Mouse (Mus musculus): ENCODE data around the gene Zfp61. TPM values are rescaled to one million over a fixed set of nuclear protein-coding genes. Genes with fewer than 3 reads are reported as not detected.

Zfp61 gene
- 18.7 and 21.7 TPM in 2 replicates for polyA plus RNA-seq (2015; fragmentation: Nextera tagmentation; extraction: Ambion mirVana)

GRCm38 (mm10) chr7:24300771-24301282 lies at the start of gene Zfp61:
Gene Zfp61 (minus strand): TSS chr7:24301232.
- peak within 1 kb of the TSS; percentile 83 for H3K4me2 ChIP-seq (ENCODE audit: low read depth, low read length)
- 3% methylated on average over 13 of the region's 13 CpGs for WGBS
- H3K9me3 ChIP-seq (ENCODE audit: control insufficient read depth, low read length), result no peaks in the 10 kb centered on the region
- H3K4me3 ChIP-seq (ENCODE audit: low read length), result peak within 1 kb of the TSS; percentile 85
- H3K36me3 ChIP-seq (ENCODE audit: control insufficient read depth, insufficient read depth, low read length), result peaks cover 7% of the 10 kb centered on the region; the same call in 1 of the 2 replicates
- no peaks in the 10 kb centered on the region for H3K27me3 ChIP-seq (replicated peaks; ENCODE audit: control insufficient read depth, insufficient read depth, low read length)
- H3K4me1 ChIP-seq (ENCODE audit: control insufficient read depth, insufficient read depth, low read length), result peaks cover 11% of the 10 kb centered on the region; the same call in 1 of the 2 replicates
- peak; percentile 73 for ATAC-seq
- peak within 1 kb of the TSS; percentile 37; the same call in 1 of the 2 replicates for H3K27ac ChIP-seq (ENCODE audit: low read length)
- peak within 1 kb of the TSS; percentile 65; the same call in 1 of the 2 replicates for H3K9ac ChIP-seq (ENCODE audit: low read depth, low read length)

- no peak within 1 kb of the TSS for H3K4me3 ChIP-seq (ENCODE audit: low read length)
- no peak within 1 kb of the TSS for H3K9ac ChIP-seq (ENCODE audit: low read depth, low read length)
- H3K9me3 ChIP-seq (ENCODE audit: control insufficient read depth, low read length), result no peaks in the 10 kb centered on the region
- WGBS, result 48% methylated on average over 6 of the region's 6 CpGs
- no peak for ATAC-seq
- H3K4me2 ChIP-seq (ENCODE audit: low read depth, low read length), result no peak within 1 kb of the TSS
- peaks cover 3% of the 10 kb centered on the region; the same call in 1 of the 2 replicates for H3K27me3 ChIP-seq (replicated peaks; ENCODE audit: control insufficient read depth, insufficient read depth, low read length)
- no peaks in the 10 kb centered on the region for H3K4me1 ChIP-seq (ENCODE audit: control insufficient read depth, insufficient read depth, low read length)
- no peak within 1 kb of the TSS for H3K27ac ChIP-seq (ENCODE audit: low read length)
- no peaks in the 10 kb centered on the region for H3K36me3 ChIP-seq (ENCODE audit: control insufficient read depth, insufficient read depth, low read length)
Measured at GRCm38 (mm10) chr7:24348896-24349295, 47.9 kb upstream of the Zfp61 start, which contains the start of gene Lypd5. Gene Lypd5 (plus strand): TSS chr7:24349196.

- Histone ChIP-seq H3K4me1 (ENCODE audit: control insufficient read depth, insufficient read depth, low read length) (no peaks in the 10 kb centered on the region), H3K9ac (ENCODE audit: low read depth, low read length) (no peak overlapping the region), H3K9me3 (ENCODE audit: control insufficient read depth, low read length) (no peaks in the 10 kb centered on the region), H3K4me2 (ENCODE audit: low read depth, low read length) (no peak overlapping the region), H3K27ac (ENCODE audit: low read length) (no peak overlapping the region), H3K36me3 (ENCODE audit: control insufficient read depth, insufficient read depth, low read length) (no peaks in the 10 kb centered on the region), H3K4me3 (ENCODE audit: low read length) (no peak overlapping the region), H3K27me3 (replicated peaks; ENCODE audit: control insufficient read depth, insufficient read depth, low read length) (peaks cover 3% of the 10 kb centered on the region; the same call in 1 of the 2 replicates)
- WGBS, result 68% methylated on average over 5 of the region's 5 CpGs
- ATAC-seq, result no peak
Measured at GRCm38 (mm10) chr7:24346444-24346843, 45.4 kb upstream of the Zfp61 start.

- H3K36me3 ChIP-seq (ENCODE audit: control insufficient read depth, insufficient read depth, low read length), result no peaks in the 10 kb centered on the region
- H3K9ac ChIP-seq (ENCODE audit: low read depth, low read length), result no peak overlapping the region
- no peaks in the 10 kb centered on the region; the same call in 1 of the 2 replicates for H3K27me3 ChIP-seq (replicated peaks; ENCODE audit: control insufficient read depth, insufficient read depth, low read length)
- no peaks in the 10 kb centered on the region for H3K4me1 ChIP-seq (ENCODE audit: control insufficient read depth, insufficient read depth, low read length)
- no peak overlapping the region for H3K27ac ChIP-seq (ENCODE audit: low read length)
- WGBS, result 62% methylated on average over 7 of the region's 7 CpGs
- no peak overlapping the region for H3K4me2 ChIP-seq (ENCODE audit: low read depth, low read length)
- ATAC-seq, result no peak
- H3K9me3 ChIP-seq (ENCODE audit: control insufficient read depth, low read length), result no peaks in the 10 kb centered on the region
- no peak overlapping the region for H3K4me3 ChIP-seq (ENCODE audit: low read length)
Measured at GRCm38 (mm10) chr7:24343701-24344272, 42.8 kb upstream of the Zfp61 start.

GRCm38 (mm10) chr7:24338241-24338640 lies 37.2 kb upstream of the Zfp61 start:
- WGBS, result 45% methylated on average over 2 of the region's 2 CpGs
- H3K36me3 ChIP-seq (ENCODE audit: control insufficient read depth, insufficient read depth, low read length), result no peaks in the 10 kb centered on the region
- no peak overlapping the region for H3K9ac ChIP-seq (ENCODE audit: low read depth, low read length)
- no peaks in the 10 kb centered on the region for H3K4me1 ChIP-seq (ENCODE audit: control insufficient read depth, insufficient read depth, low read length)
- H3K4me3 ChIP-seq (ENCODE audit: low read length), result no peak overlapping the region
- ATAC-seq, result no peak
- no peaks in the 10 kb centered on the region for H3K9me3 ChIP-seq (ENCODE audit: control insufficient read depth, low read length)
- no peak overlapping the region for H3K27ac ChIP-seq (ENCODE audit: low read length)
- H3K4me2 ChIP-seq (ENCODE audit: low read depth, low read length), result no peak overlapping the region
- H3K27me3 ChIP-seq (replicated peaks; ENCODE audit: control insufficient read depth, insufficient read depth, low read length), result peaks cover 10% of the 10 kb centered on the region; the same call in 1 of the 2 replicates

- no peaks in the 10 kb centered on the region for H3K4me1 ChIP-seq (ENCODE audit: control insufficient read depth, insufficient read depth, low read length)
- 9% methylated on average over 5 of the region's 5 CpGs for WGBS
- H3K4me3 ChIP-seq (ENCODE audit: low read length), result no peak overlapping the region
- no peak overlapping the region for H3K9ac ChIP-seq (ENCODE audit: low read depth, low read length)
- no peak for ATAC-seq
- no peaks in the 10 kb centered on the region for H3K9me3 ChIP-seq (ENCODE audit: control insufficient read depth, low read length)
- H3K36me3 ChIP-seq (ENCODE audit: control insufficient read depth, insufficient read depth, low read length), result no peaks in the 10 kb centered on the region
- peaks cover 16% of the 10 kb centered on the region; the same call in 1 of the 2 replicates for H3K27me3 ChIP-seq (replicated peaks; ENCODE audit: control insufficient read depth, insufficient read depth, low read length)
- H3K27ac ChIP-seq (ENCODE audit: low read length), result no peak overlapping the region
- no peak overlapping the region for H3K4me2 ChIP-seq (ENCODE audit: low read depth, low read length)
Measured at GRCm38 (mm10) chr7:24335699-24336309, 34.8 kb upstream of the Zfp61 start.

- peak within 1 kb of the TSS; percentile 30 for H3K4me2 ChIP-seq (ENCODE audit: low read depth, low read length)
- H3K4me1 ChIP-seq (ENCODE audit: control insufficient read depth, insufficient read depth, low read length), result no peaks in the 10 kb centered on the region
- H3K27ac ChIP-seq (ENCODE audit: low read length), result no peak within 1 kb of the TSS
- peaks cover 16% of the 10 kb centered on the region; the same call in 1 of the 2 replicates for H3K27me3 ChIP-seq (replicated peaks; ENCODE audit: control insufficient read depth, insufficient read depth, low read length)
- H3K36me3 ChIP-seq (ENCODE audit: control insufficient read depth, insufficient read depth, low read length), result no peaks in the 10 kb centered on the region
- 40% methylated on average over 49 of the region's 49 CpGs for WGBS
- no peak for ATAC-seq
- no peaks in the 10 kb centered on the region for H3K9me3 ChIP-seq (ENCODE audit: control insufficient read depth, low read length)
- no peak within 1 kb of the TSS for H3K9ac ChIP-seq (ENCODE audit: low read depth, low read length)
- H3K4me3 ChIP-seq (ENCODE audit: low read length), result peak within 1 kb of the TSS; percentile 1; the same call in 1 of the 2 replicates
Measured at GRCm38 (mm10) chr7:24333304-24333986, 32.4 kb upstream of the Zfp61 start, which contains the start of gene Tescl. Gene Tescl (minus strand): TSS chr7:24333936.

- Histone ChIP-seq H3K4me2 (ENCODE audit: low read depth, low read length) (no peak overlapping the region), H3K9me3 (ENCODE audit: control insufficient read depth, low read length) (peaks cover 14% of the 10 kb centered on the region), H3K27ac (ENCODE audit: low read length) (no peak overlapping the region), H3K36me3 (ENCODE audit: control insufficient read depth, insufficient read depth, low read length) (no peaks in the 10 kb centered on the region), H3K4me3 (ENCODE audit: low read length) (no peak overlapping the region), H3K27me3 (replicated peaks; ENCODE audit: control insufficient read depth, insufficient read depth, low read length) (peaks cover 3% of the 10 kb centered on the region; the same call in 1 of the 2 replicates), H3K9ac (ENCODE audit: low read depth, low read length) (no peak overlapping the region), H3K4me1 (ENCODE audit: control insufficient read depth, insufficient read depth, low read length) (no peaks in the 10 kb centered on the region)
- WGBS, result 70% methylated on average over 14 of the region's 14 CpGs
- ATAC-seq, result peak; percentile 87
Measured at GRCm38 (mm10) chr7:24327281-24327975, 26.4 kb upstream of the Zfp61 start.

Measured in intestine, embryonic 16.5 days (tissue).